Mouse (Mus musculus): ENCODE results near the gene Snx6. TPM values are rescaled to one million over a fixed set of nuclear protein-coding genes. Genes with fewer than 3 reads are reported as not detected.
"Not testable (repeated sequence)": the region's sequence is repeated elsewhere in the genome, so short reads cannot be mapped to it uniquely, and the experiment has no call there.

The Snx6 gene
- polyA plus RNA-seq, 1 experiment: 25.7 TPM

- not testable (repeated sequence) for DNase-seq (ENCODE audit: low read depth)
Observed at GRCm38 (mm10) chr12:54709691-54710493, 85.6 kb downstream of the Snx6 start.

GRCm38 (mm10) chr12:54699394-54699793 is 96.1 kb downstream of the Snx6 start:
- DNase-seq (ENCODE audit: low read depth): no peak

DNA sequence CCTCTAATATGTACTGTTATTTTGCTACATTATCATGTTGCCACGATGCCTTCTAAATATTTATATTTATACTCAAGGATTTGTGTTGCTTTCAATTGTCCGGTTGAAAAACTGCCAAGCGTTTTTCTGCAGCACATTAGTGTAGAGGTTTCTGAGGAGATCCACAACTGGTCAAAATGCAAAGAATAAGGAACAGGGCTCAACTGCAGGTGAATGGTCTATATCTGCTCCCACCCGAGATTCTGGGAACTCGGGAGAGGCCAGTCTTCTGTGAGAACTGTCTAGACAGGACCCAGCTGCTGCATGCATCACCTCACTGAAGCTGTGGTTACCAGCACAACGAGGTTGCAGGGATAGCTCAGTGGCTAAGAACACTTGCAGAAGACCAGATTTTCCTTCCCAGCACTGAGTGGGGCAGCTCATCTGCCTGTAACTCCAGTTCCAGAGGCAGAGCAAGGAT is 97.7 kb downstream of the Snx6 start:
- DNase-seq (ENCODE audit: low read depth): no peak

- DNase-seq (ENCODE audit: low read depth): no peak
Observed at GRCm38 (mm10) chr12:54697003-54697597, 98.4 kb downstream of the Snx6 start.

Other genes with a start within 250 kb of the Snx6 start
- gene Sptssa, start 139.1 kb downstream of the Snx6 start, polyA plus RNA-seq (2012; rRNA removed): 99.7 and 113 TPM in 2 replicates
- gene Eapp, start 99.8 kb downstream of the Snx6 start, polyA plus RNA-seq (2012; rRNA removed): 9.7 and 10.5 TPM in 2 replicates
- gene Cfl2, start 67.2 kb upstream of the Snx6 start, polyA plus RNA-seq (2012; rRNA removed): 27.1 and 41.5 TPM in 2 replicates
- gene Gm20403, start 190.8 kb upstream of the Snx6 start, polyA plus RNA-seq (2012; rRNA removed): not detected in 2 replicates
- 4.6 and 5.4 TPM in 2 replicates for gene Baz1a, start 218.6 kb upstream of the Snx6 start, polyA plus RNA-seq (2012; rRNA removed)